Mouse (Mus musculus): ENCODE results near the gene P2rx7. TPM values are rescaled to one million over a fixed set of nuclear protein-coding genes. Genes with fewer than 3 reads are reported as not detected.
A peak's percentile ranks its signal among the peaks of the same experiment; 100 is the strongest.

Gene P2rx7
- total and polyA plus RNA-seq, 2 experiments from 2014 or later, result 2.7 to 6.0 TPM

DNA sequence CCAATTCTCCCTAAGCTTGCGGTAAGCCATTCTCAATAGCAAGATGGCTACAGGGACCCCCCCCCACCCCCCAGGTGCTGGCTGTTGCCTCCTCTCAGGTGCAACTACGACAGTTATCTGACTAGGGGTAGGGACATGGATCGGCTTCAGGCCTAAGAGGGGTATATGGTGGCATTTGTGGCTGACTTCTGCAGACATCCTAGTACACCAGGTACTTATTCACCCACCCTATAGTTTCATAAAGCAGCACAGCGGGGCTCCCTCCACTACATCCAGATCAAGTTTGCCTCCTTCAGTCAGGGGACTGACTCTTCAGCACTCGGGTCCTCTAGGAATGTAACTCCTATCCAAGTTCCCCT is 63.2 kb downstream of the P2rx7 start:
- Histone ChIP-seq H3K27ac (ENCODE audit: low read depth, low read length) (peak overlapping the region; percentile 92), H3K4me2 (ENCODE audit: low read depth) (peak overlapping the region; percentile 71), H3K4me1 (ENCODE audit: insufficient read depth) (0 out of 2 replicates have a peak, but pooled peaks cover 7% of the 10 kb centered on the region), H3K4me3 (ENCODE audit: low read depth, low read length) (peak overlapping the region; percentile 71), H3K9ac (peak overlapping the region; percentile 85), H3K9me3 (ENCODE audit: low read length) (no peaks in the 10 kb centered on the region), H3K27me3 (ENCODE audit: insufficient read depth, low read length) (no peaks in the 10 kb centered on the region), H3K36me3 (ENCODE audit: insufficient read depth) (no peaks in the 10 kb centered on the region)
- no peak; the same call in 1 of the 2 replicates for ATAC-seq
- WGBS, result 40% methylated on average over 5 of the region's 5 CpGs
- DNase-seq, result no peak
- TF ChIP-seq CTCF (IDR thresholded peaks at IDR 0.05; ENCODE audit: low read depth), result no peak

DNA sequence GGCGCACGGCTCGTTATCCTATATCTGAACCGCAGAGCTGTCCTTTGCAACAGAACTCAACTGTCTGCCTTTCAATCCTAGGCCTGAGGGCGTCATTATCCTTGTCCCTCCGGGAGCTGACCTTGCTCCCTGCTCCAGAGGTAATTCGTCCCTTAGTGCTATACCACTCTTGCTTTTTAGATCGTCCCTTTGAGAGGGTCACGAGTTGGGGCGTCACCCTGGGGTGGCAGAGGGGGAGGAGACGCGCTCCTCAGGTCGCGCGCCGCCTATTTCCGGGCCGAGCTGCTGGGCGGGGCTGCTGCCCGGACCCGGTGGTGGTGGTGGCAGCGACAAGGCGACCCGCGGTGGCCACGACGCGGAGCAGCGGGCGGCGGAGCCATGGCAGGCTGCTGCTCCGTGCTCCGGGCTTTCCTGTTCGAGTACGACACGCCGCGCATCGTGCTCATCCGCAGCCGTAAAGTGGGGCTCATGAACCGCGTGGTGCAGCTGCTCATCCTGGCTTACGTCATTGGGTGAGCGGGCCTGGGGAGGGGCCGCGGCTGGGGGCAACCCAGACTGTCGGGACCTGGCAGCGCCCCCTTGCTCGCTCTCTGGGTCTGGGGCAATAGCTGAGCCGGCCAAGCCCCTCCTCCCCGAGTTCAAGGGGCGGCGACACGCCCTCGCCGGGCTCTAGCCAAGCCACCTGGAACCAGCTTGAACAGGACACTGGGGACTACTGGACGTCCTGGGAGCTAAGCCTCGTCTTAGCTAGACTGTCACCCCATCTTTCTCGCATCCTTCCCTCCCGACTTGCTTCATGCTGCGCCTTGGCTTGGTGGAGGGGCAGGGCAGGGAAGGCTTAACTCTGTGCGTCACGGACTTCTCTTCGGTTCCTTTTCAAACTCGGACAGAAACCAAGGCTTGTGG is 63.8 kb downstream of the P2rx7 start, which contains the start of gene P2rx4:
Gene P2rx4 (plus strand): TSS at position 269 of the 906 bp plus-strand sequence.
- peak; percentile 43 for TF ChIP-seq CTCF (IDR thresholded peaks at IDR 0.05; ENCODE audit: low read depth)
- Histone ChIP-seq H3K4me1 (ENCODE audit: insufficient read depth) (0 out of 2 replicates have a peak, but pooled peaks cover 7% of the 10 kb centered on the region), H3K9ac (peak within 1 kb of the TSS; percentile 85), H3K4me2 (ENCODE audit: low read depth) (peak within 1 kb of the TSS; percentile 71), H3K27ac (ENCODE audit: low read depth, low read length) (peak within 1 kb of the TSS; percentile 92), H3K27me3 (ENCODE audit: insufficient read depth, low read length) (no peaks in the 10 kb centered on the region), H3K9me3 (ENCODE audit: low read length) (no peaks in the 10 kb centered on the region), H3K4me3 (ENCODE audit: low read depth, low read length) (peak within 1 kb of the TSS; percentile 71), H3K36me3 (ENCODE audit: insufficient read depth) (no peaks in the 10 kb centered on the region)
- under 1% methylated on average over 65 of the region's 66 CpGs for WGBS
- peak; percentile 97 for ATAC-seq
- DNase-seq, result peak; percentile 93

DNA sequence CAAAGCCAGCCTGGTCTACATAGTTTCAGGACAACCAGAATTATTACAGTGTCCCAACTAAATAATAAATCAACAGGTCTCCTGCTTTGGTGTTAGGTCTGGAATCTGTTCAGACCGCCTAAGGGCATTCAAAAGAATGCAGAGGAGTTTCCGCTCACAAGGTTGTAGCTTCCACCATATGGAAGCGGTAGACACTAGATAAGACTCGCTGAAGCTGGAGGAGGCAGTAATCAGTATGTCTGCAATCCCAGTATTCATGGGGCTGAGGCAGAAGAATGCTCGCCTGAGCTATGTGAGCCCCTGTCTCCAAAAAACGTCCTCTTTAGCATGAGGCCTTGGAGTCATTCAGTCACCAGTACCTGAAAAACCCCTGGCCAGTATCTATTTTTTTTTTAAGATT is 65.1 kb downstream of the P2rx7 start:
- WGBS, result 90% methylated on average over 6 of the region's 6 CpGs
- ATAC-seq, result no peak
- TF ChIP-seq CTCF (IDR thresholded peaks at IDR 0.05; ENCODE audit: low read depth), result no peak
- Histone ChIP-seq H3K4me3 (ENCODE audit: low read depth, low read length) (no peak overlapping the region), H3K4me2 (ENCODE audit: low read depth) (no peak overlapping the region), H3K4me1 (ENCODE audit: insufficient read depth) (0 out of 2 replicates have a peak, but pooled peaks cover 7% of the 10 kb centered on the region), H3K9me3 (ENCODE audit: low read length) (no peaks in the 10 kb centered on the region), H3K36me3 (ENCODE audit: insufficient read depth) (no peaks in the 10 kb centered on the region), H3K27me3 (ENCODE audit: insufficient read depth, low read length) (no peaks in the 10 kb centered on the region), H3K27ac (ENCODE audit: low read depth, low read length) (no peak overlapping the region), H3K9ac (no peak overlapping the region)
- DNase-seq, result no peak

DNA sequence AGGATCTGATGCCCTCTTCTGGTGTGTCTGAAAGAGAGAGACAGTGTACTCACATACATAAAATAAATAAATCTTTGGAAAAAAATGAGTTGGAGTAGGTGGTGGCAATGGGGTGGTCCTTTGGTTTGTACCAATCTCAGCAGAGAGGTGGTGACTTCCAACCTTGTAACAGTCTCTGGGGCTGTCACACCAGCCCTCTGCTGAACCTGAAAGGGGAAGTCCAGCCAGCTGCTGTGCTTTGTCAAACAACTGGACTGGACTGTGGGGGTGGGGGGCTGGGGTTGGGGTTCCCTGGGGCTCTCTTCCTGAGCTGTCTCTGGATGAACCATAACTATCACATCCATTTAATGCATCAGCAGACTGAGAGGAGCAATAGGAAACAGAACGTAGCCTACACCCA is 72.0 kb downstream of the P2rx7 start:
- ATAC-seq (no peak), DNase-seq (no peak)
- no peaks in the 10 kb centered on the region for H3K9me3 ChIP-seq (ENCODE audit: low read length)
- no peak overlapping the region for H3K4me2 ChIP-seq (ENCODE audit: low read depth)
- no peaks in the 10 kb centered on the region for H3K4me1 ChIP-seq (ENCODE audit: insufficient read depth)
- H3K9ac ChIP-seq, result no peak overlapping the region
- TF ChIP-seq CTCF (IDR thresholded peaks at IDR 0.05; ENCODE audit: low read depth), result no peak
- no peaks in the 10 kb centered on the region for H3K36me3 ChIP-seq (ENCODE audit: insufficient read depth)
- 73% methylated on average over 1 of the region's 1 CpGs for WGBS
- H3K27me3 ChIP-seq (ENCODE audit: insufficient read depth, low read length), result no peaks in the 10 kb centered on the region
- no peak overlapping the region for H3K4me3 ChIP-seq (ENCODE audit: low read depth, low read length)
- no peak overlapping the region for H3K27ac ChIP-seq (ENCODE audit: low read depth, low read length)

DNA sequence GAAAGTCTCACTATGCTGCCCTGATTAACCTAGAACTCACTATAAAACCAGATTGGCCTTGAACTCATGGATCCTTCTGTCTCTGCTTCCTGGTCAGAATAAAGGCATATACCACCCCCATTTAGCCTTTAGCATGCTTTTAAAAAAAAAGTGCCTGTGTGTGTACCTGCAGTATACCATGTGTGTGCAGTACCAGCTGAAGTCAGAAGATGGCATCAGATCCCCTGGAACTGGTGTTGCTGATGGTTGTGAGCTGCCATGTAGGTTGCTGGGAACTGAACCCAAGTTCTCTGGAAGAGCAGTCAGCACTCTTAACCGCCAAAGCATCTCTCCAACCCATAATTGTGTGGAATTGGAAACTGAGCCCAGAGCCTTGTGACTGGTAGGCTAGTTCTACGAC is 73.1 kb downstream of the P2rx7 start:
- TF ChIP-seq CTCF (IDR thresholded peaks at IDR 0.05; ENCODE audit: low read depth), result no peak
- Histone ChIP-seq H3K9ac (no peak overlapping the region), H3K9me3 (ENCODE audit: low read length) (no peaks in the 10 kb centered on the region), H3K36me3 (ENCODE audit: insufficient read depth) (no peaks in the 10 kb centered on the region), H3K4me2 (ENCODE audit: low read depth) (no peak overlapping the region), H3K4me3 (ENCODE audit: low read depth, low read length) (no peak overlapping the region), H3K27me3 (ENCODE audit: insufficient read depth, low read length) (no peaks in the 10 kb centered on the region), H3K27ac (ENCODE audit: low read depth, low read length) (no peak overlapping the region), H3K4me1 (ENCODE audit: insufficient read depth) (no peaks in the 10 kb centered on the region)
- DNase-seq, result no peak
- WGBS, result 94% methylated on average over 2 of the region's 2 CpGs
- no peak for ATAC-seq

DNA sequence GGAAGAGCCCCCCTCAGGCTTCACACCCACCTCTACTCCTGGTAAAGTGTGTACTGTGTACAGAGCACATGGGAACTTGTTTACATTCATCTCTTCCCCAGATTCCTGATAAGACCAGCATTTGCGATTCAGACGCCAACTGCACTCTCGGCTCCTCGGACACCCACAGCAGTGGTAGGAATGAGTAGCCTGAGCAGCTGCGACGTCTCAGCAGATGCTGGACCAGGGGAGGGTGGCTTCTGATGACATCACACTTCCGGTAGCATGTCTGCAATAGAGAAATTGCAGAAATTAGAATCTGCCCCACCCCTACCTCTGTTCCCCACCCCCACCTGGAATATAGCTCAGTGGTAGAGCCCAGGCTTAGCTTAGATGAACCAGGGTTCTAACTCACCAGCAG is 74.7 kb downstream of the P2rx7 start:
- H3K9ac ChIP-seq, result no peak overlapping the region
- TF ChIP-seq CTCF (IDR thresholded peaks at IDR 0.05; ENCODE audit: low read depth), result no peak
- no peaks in the 10 kb centered on the region for H3K9me3 ChIP-seq (ENCODE audit: low read length)
- no peaks in the 10 kb centered on the region for H3K36me3 ChIP-seq (ENCODE audit: insufficient read depth)
- H3K4me1 ChIP-seq (ENCODE audit: insufficient read depth), result no peaks in the 10 kb centered on the region
- H3K27ac ChIP-seq (ENCODE audit: low read depth, low read length), result no peak overlapping the region
- DNase-seq, result no peak
- H3K4me2 ChIP-seq (ENCODE audit: low read depth), result no peak overlapping the region
- H3K27me3 ChIP-seq (ENCODE audit: insufficient read depth, low read length), result no peaks in the 10 kb centered on the region
- no peak for ATAC-seq
- H3K4me3 ChIP-seq (ENCODE audit: low read depth, low read length), result no peak overlapping the region
- WGBS, result 90% methylated on average over 7 of the region's 7 CpGs

DNA sequence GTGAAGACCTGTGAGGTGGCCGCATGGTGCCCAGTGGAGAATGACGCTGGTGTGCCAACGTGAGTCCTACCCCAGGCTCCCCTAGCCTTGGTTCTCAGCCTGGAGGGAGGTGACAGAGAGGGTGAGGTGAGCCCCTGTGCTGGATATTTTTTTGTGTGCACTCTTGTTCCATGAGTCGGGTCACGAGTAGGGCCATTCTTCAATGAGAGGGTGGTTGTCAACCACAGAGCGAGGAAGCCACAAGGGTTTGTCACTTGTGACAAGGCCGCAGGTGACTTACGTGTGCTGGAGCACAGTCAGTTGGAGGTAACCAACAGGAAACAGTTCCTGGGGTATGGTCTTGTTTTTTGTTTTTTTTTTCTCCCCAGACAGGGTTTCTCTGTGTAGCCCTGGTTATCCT is 75.5 kb downstream of the P2rx7 start:
- Histone ChIP-seq H3K4me3 (ENCODE audit: low read depth, low read length) (no peak overlapping the region), H3K9me3 (ENCODE audit: low read length) (no peaks in the 10 kb centered on the region), H3K4me1 (ENCODE audit: insufficient read depth) (no peaks in the 10 kb centered on the region), H3K36me3 (ENCODE audit: insufficient read depth) (no peaks in the 10 kb centered on the region), H3K27me3 (ENCODE audit: insufficient read depth, low read length) (no peaks in the 10 kb centered on the region), H3K9ac (no peak overlapping the region), H3K27ac (ENCODE audit: low read depth, low read length) (no peak overlapping the region), H3K4me2 (ENCODE audit: low read depth) (no peak overlapping the region)
- 96% methylated on average over 8 of the region's 8 CpGs for WGBS
- TF ChIP-seq CTCF (IDR thresholded peaks at IDR 0.05; ENCODE audit: low read depth), result no peak
- no peak for DNase-seq
- no peak for ATAC-seq

Data from forebrain, postnatal 0 days (tissue).